Mouse (Mus musculus) frontal cortex, adult 2 months (tissue): ENCODE results near the gene Serpina3m. TPM values are rescaled to one million over a fixed set of nuclear protein-coding genes. Genes with fewer than 3 reads are reported as not detected.
"Not testable (repeated sequence)": the region's sequence is repeated elsewhere in the genome, so short reads cannot be mapped to it uniquely, and the experiment has no call there.

Experiments
- DNase-seq, 2 experiments: peaks; one replicate each; pipeline ENCODE4 v3.0.0; 2022; ENCODE audit warnings: low spot score in 1 of 2; ENCODE audit errors: extremely low spot score in 1 of 2
- polyA plus RNA-seq: library from polyadenylated mRNA; depleted of rRNA; stranded (reverse); fragments of >200 nt; gene quantifications from 2 replicates; pipeline ENCODE4 v1.2.3, GENCODE M21; 2012

The Serpina3m gene
- polyA plus RNA-seq, 1 experiment: not detected

DNA sequence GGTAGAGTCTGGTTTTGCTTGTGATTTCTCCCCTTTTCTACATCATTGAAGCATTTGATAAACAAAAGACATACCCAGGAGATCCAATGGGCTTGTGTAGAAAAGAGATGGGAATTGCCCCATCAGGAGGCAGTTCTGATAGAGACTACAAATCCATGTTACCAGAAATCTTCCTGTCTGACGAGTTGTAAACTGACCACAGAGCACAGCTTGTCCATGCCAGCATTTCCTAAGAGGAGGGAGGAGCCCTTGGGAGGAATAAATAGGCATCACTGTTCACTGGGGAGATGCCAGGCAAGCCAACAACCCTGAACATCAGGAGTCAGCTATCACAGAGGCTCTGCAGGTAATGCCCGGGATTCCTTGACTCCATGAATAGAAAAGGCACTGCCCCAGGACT lies 48.6 kb downstream of the Serpina3m start:
- not testable (repeated sequence) for DNase-seq

GRCm38 (mm10) chr12:104388477-104388876 lies 50.2 kb downstream of the Serpina3m start:
- DNase-seq: no peak

GRCm38 (mm10) chr12:104391057-104391456 lies 52.8 kb downstream of the Serpina3m start:
- not testable (repeated sequence) for DNase-seq

DNA sequence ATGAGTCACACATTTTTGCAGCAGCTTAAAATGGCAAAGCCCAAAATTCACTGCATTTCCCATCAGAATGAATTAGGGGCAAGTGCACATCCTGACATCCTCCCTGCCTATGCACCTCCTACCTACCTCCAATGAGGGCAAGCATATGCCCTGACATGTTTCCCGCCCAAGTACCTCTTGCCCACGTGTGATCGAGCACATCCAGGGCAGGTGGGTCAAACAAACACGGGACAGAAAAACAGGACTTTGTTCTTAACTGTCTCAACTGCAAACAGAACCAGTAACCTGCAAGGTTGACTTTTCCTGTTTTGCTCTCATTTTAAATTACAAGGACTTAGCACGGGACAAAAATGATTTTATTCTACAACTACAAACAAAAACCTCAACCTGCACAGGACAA lies 65.7 kb downstream of the Serpina3m start:
- DNase-seq: no peak

- peak in 1 of 2 experiments; percentile 18 for DNase-seq
Measured at GRCm38 (mm10) chr12:104406454-104406885, 68.2 kb downstream of the Serpina3m start, which contains the start of gene Serpina3n. TSS of gene Serpina3n (plus strand) at chr12:104406729.

- no peak for DNase-seq
Measured at GRCm38 (mm10) chr12:104412507-104412906, 74.2 kb downstream of the Serpina3m start.

DNA sequence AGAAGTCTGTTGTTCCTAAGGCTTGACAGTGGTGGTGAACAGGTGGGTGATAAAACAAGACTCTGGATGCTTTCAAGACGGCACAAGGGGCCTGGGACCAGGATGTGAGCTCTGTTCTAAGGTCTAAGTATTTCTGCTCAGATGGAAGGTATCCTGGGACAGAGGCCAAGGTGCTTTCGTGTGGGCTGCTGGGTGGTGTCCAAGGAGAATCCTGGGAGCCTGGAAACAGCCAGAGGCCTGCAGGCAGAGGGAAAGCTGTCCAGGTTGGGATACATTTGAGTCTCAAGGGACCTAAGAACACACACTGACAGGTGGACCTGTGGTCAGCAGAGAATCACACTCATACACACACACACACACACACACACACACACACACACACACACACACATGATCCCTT lies 76.3 kb downstream of the Serpina3m start:
- no peak for DNase-seq

- DNase-seq: peak; percentile 80 to 87
Measured at GRCm38 (mm10) chr12:104415625-104416315, 77.5 kb downstream of the Serpina3m start.

DNA sequence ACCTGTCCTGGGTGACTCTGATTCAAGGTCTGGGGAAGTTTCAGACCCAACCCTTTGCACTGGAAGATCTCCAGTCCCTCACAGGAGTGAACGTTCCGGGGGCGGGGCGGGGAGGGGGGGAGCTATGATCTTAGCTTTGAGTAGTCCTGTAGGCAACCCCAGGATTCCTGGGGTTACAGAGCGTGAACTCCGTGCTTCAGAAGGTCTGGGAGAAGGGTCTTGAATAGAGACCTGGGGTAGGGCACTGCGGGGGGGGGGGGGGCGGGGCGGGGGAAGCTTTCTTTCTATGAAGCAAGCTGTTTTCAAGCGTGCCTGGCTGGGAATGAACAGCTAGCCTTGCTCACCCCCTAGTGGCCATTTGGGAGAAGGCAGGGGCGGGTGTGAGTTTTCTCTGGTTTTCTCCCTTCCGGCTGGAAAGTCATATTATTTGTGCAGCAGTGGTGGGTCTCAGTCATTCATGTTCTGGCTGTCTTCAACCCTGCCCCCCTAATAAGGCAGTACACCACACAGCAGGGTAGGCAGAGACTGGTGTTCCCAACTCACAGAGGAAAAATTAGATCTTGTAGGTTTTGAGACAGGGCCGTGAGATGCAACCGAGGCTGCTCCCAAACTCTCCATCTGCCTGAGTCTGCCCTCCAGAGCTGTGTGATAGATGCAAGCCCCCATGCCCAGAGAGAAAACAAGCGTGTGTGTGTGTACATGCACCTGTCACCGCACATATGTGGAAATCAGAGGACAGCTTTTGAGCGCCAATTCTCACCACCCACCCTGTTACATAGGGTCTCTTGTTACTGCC lies 80.3 kb downstream of the Serpina3m start:
- peak; percentile 23 to 92 for DNase-seq

GRCm38 (mm10) chr12:104419136-104419462 lies 80.8 kb downstream of the Serpina3m start:
- DNase-seq: no peak

DNA sequence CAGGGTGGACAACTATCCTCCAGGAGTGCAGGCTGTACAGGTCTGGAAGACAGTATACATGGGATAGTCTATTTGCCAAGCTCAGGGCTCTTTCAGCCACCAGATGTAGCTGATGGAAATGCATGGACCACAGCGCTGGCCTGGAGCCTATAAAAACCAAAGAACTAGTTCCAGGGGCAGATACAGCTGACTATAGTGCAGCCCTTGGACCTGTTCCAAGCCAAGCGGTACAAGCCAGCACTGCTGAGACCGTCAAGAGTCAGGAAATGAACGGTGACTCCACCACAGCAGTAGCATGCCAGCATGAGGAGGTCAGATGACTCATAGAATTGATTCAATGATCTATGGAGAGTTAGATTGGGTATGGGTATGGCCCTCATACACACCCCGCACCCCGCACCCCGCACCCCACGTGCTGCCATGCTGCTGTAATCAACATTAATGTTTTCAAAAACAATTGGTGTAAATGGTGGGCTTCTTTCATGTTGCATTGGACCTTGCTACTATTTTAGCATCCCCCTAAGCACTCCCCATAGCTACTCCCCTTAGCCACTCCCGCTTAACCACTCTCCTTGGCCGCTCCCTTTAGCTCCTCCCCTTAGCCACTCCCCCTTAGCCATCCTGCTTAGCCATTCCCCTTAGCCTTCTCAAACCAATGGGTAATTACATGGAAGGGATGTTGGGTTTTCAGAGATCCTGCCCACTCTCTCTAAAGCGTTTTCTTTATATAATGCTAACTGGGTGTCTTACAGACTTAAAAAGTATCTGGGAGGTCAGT lies 84.5 kb downstream of the Serpina3m start:
- DNase-seq: no peak

GRCm38 (mm10) chr12:104425591-104425990 lies 87.3 kb downstream of the Serpina3m start:
- DNase-seq: no peak

GRCm38 (mm10) chr12:104426915-104427314 lies 88.6 kb downstream of the Serpina3m start:
- peak in 1 of 2 experiments; percentile 35 for DNase-seq

DNA sequence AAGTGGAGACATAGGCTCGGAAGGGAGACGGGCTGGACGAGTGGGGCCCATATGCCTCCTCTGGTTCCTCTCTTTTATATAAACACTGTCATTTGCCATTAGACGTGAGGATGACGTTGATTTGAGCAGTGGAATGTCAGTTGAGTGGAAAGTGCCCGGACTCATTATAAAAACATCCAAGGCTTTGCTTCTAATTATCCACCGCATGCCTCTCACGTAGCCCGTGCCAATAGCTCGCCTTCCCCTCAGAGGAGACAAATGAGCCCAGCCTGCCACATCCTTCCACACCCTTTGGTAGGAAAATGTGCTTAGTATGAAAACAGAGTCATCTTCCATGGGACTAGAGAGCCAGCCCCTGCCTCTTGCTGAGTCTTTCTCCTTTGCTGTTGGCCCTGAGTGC lies 93.1 kb downstream of the Serpina3m start:
- no peak for DNase-seq

DNA sequence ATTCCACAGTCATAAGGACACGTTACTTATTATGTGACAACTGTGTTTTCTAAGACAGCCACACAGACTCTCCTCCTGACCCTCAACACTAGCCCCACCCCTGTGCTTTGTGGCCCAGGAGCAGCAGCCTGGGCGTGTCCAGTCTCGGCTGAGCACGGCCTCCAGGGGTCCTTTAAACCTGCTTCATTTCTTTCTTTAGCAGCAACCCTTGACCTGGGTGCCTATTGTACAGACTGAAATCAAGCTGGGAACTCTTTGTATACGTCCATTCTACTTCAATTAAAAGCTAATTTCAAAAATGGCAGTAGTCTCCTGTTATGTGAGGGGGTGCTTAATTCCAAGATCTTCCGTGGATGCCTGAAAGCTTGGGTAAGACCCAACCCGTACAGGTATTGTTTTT lies 94.9 kb downstream of the Serpina3m start:
- no peak for DNase-seq

GRCm38 (mm10) chr12:104433951-104434735 lies 95.9 kb downstream of the Serpina3m start:
- no peak for DNase-seq

DNA sequence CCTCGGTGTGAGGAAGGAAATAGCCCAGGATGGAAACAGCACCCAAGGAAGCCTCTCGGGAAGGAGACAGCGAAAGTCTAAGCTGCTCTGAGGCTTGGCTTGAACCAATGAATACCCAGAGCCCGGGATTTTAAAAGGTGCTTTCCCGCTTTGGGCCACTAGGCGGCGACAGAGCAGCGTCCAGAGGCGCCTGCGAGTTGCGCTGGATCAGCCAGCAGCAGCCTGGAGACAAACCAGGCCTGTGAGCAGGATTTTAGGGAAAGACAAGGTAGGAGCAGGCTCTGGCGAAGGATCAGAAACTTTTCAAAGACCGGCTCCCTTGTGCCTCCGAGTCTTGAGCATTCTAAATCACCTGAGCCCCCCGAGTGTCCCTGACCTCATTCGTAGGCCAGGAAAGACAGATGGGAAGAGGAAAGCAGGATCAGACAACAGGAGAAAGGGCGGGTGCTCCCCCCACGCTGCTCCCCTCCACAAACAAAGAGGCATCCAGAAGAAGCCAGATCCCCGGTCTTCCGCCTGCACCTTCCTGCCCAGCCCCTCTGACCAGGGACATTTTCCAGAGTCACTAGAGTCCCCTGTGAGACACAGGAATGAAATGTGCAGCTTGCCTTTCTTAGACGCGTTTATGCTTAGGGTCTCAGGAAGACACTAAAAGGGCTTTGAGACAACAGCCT lies 101.9 kb downstream of the Serpina3m start:
- peak; percentile 59 to 97 for DNase-seq

GRCm38 (mm10) chr12:104443716-104444115 lies 105.4 kb downstream of the Serpina3m start:
- DNase-seq: no peak
